Mouse (Mus musculus): ENCODE data around the gene Ubash3b.

Gene Ubash3b

GRCm38 (mm10) chr9:41168206-41168605, 6.7 kb upstream of the Ubash3b start:
- CTCF ChIA-PET = no interaction called here

- CTCF ChIA-PET = no interaction called here
These were observed 5.4 kb upstream of the Ubash3b start for GRCm38 (mm10) chr9:41166886-41167285.

- CTCF ChIA-PET = no interaction called here
These were observed 866 bp upstream of the Ubash3b start for GRCm38 (mm10) chr9:41162363-41162762.

GRCm38 (mm10) chr9:41160536-41161176, 841 bp downstream of the Ubash3b start:
- CTCF ChIA-PET = interaction anchor here (0.7 kb wide), 2 partner anchors 11 to 55 kb away, joined by 3 read pairs; no protein-coding TSS in a partner anchor

GRCm38 (mm10) chr9:41159223-41159622, 2.3 kb downstream of the Ubash3b start:
- CTCF ChIA-PET = interaction anchor here (0.7 kb wide), 1 partner anchor 245 kb away, joined by 3 read pairs; no protein-coding TSS in a partner anchor

- CTCF ChIA-PET = interaction anchor here (0.6 to 1.3 kb wide), 2 partner anchors 20 to 222 kb away, joined by 4 to 7 read pairs; no protein-coding TSS in a partner anchor
These were observed 3.5 kb downstream of the Ubash3b start for GRCm38 (mm10) chr9:41157872-41158567.

GRCm38 (mm10) chr9:41157020-41157871, 4.3 kb downstream of the Ubash3b start:
- CTCF ChIA-PET = interaction anchor here (0.6 to 1.3 kb wide), 2 partner anchors 20 to 52 kb away, joined by 3 to 4 read pairs; no protein-coding TSS in a partner anchor

- CTCF ChIA-PET = interaction anchor here (0.6 kb wide), 1 partner anchor 52 kb away, joined by 3 read pairs; no protein-coding TSS in a partner anchor
These were observed 4.8 kb downstream of the Ubash3b start for GRCm38 (mm10) chr9:41156720-41157019.

GRCm38 (mm10) chr9:41156006-41156719, 5.3 kb downstream of the Ubash3b start:
- CTCF ChIA-PET = interaction anchor here (0.6 kb wide), 1 partner anchor 51 kb away, joined by 3 read pairs; no protein-coding TSS in a partner anchor

- CTCF ChIA-PET = interaction anchor here (0.6 kb wide), 1 partner anchor 24 kb away, joined by 6 read pairs; no protein-coding TSS in a partner anchor
These were observed 7.5 kb downstream of the Ubash3b start for GRCm38 (mm10) chr9:41153979-41154378.

GRCm38 (mm10) chr9:41153050-41153449, 8.4 kb downstream of the Ubash3b start:
- CTCF ChIA-PET = interaction anchor here (0.6 kb wide), 1 partner anchor 13 kb away, joined by 3 read pairs; no protein-coding TSS in a partner anchor

GRCm38 (mm10) chr9:41151491-41151890, 10.0 kb downstream of the Ubash3b start:
- CTCF ChIA-PET = interaction anchor here (0.6 kb wide), 1 partner anchor 1647 kb away, joined by 3 read pairs; no protein-coding TSS in a partner anchor

GRCm38 (mm10) chr9:41149896-41150295, 11.6 kb downstream of the Ubash3b start:
- CTCF ChIA-PET = interaction anchor here (0.5 kb wide), 1 partner anchor 11 kb away, joined by 3 read pairs; no protein-coding TSS in a partner anchor

GRCm38 (mm10) chr9:41149079-41149676, 12.3 kb downstream of the Ubash3b start:
- CTCF ChIA-PET = interaction anchor here (0.5 kb wide), 1 partner anchor 12 kb away, joined by 3 read pairs; no protein-coding TSS in a partner anchor

- CTCF ChIA-PET = no interaction called here
These were observed 12.9 kb downstream of the Ubash3b start for GRCm38 (mm10) chr9:41148600-41148999.

GRCm38 (mm10) chr9:41147203-41147842, 14.2 kb downstream of the Ubash3b start:
- CTCF ChIA-PET = interaction anchor here (0.6 kb wide), 1 partner anchor 664 kb away, joined by 3 read pairs; no protein-coding TSS in a partner anchor

GRCm38 (mm10) chr9:41143825-41144224, 17.7 kb downstream of the Ubash3b start:
- CTCF ChIA-PET = no interaction called here

GRCm38 (mm10) chr9:41143115-41143514, 18.4 kb downstream of the Ubash3b start:
- CTCF ChIA-PET = no interaction called here

- CTCF ChIA-PET = interaction anchor here (0.6 kb wide), 2 partner anchors 35 to 37 kb away, joined by 3 to 6 read pairs; no protein-coding TSS in a partner anchor
These were observed 20.5 kb downstream of the Ubash3b start for GRCm38 (mm10) chr9:41141026-41141425.

Measured in spleen, embryonic (tissue).